Comparison of ENCODE assay signal across 23 mouse cellular contexts in genomic region chr16:91095022-91095421, GRCm38 (mm10). TPM values are rescaled to one million over a fixed set of nuclear protein-coding genes. Genes with fewer than 3 reads are reported as not detected.
DNase-seq lines count a peak whose midpoint lies in the region; ATAC-seq and TF ChIP-seq lines count a peak whose summit lies in the region.
"Had no signal": no experiment of that assay in that cellular context is flagged by ENCODE, and none has a peak within 500 bp of the region (broad histone marks: within the 10 kb centered on the region; RNA-seq: fewer than 3 reads in every experiment).

Gene 4932438H23Rik, minus strand, starts transcription at chr16:91095122.

- no peaks in the 10 kb centered on the region for H3K9me3 ChIP-seq in liver, postnatal 0 days (ENCODE audit: low read length)
- no peaks in the 10 kb centered on the region for H3K9me3 ChIP-seq in CH12.LX (replicated peaks; ENCODE audit: low read length)
- H3K9me3 ChIP-seq: G1E had no signal

- DNase-seq in liver (peak; percentile 0), CH12.LX (ENCODE audit: extremely low read depth) (no peak)
- DNase-seq in liver, postnatal 0 days = no peak
- no peak for DNase-seq in testis, postnatal 10 days (ENCODE audit: low spot score)
- no peak for DNase-seq in gonadal fat pad, adult 2 months (ENCODE audit: low read depth)
- no peak for DNase-seq in left cerebral cortex, postnatal 4 days
- no peak for DNase-seq in cerebellum, postnatal 36 days
- DNase-seq: adrenal gland, adult 2 months; adrenal gland, adult 8-10 months; adrenal gland, postnatal 10 days; adrenal gland, postnatal 14 days; adrenal gland, postnatal 25 days; adrenal gland, postnatal 36 days; B cell, adult 2 months; cerebellum, adult 11 months; cerebellum, adult 11-12 months; cerebellum, adult 18-20 months had no signal

- ATAC-seq in liver, postnatal 0 days = no peak
- ATAC-seq: activated CD4-positive, CD25-positive, alpha-beta regulatory T cell, adult 4 months; CD4-positive, CD25-positive, alpha-beta regulatory T cell, adult 4 months; Patski had no signal

- no peak within 1 kb of the TSS for H3K9ac ChIP-seq in liver, postnatal 0 days (replicated peaks)
- no peak within 1 kb of the TSS for H3K9ac ChIP-seq in CH12.LX (ENCODE audit: insufficient read depth, low read depth)

- no peaks in the 10 kb centered on the region for H3K4me1 ChIP-seq in liver, postnatal 0 days (ENCODE audit: insufficient read depth)
- peaks cover 8% of the 10 kb centered on the region for H3K4me1 ChIP-seq in testis, adult 2 months (ENCODE audit: control insufficient read depth, insufficient read depth, low read length)
- H3K4me1 ChIP-seq in CH12.LX (ENCODE audit: control insufficient read depth in 1 of 2, insufficient read depth in 2 of 2) = no peaks in the 10 kb centered on the region

- no peaks in the 10 kb centered on the region; the same call in 1 of the 2 replicates for H3K27me3 ChIP-seq in liver, postnatal 0 days (ENCODE audit: insufficient read depth, low read length)
- no peaks in the 10 kb centered on the region for H3K27me3 ChIP-seq in testis, adult 2 months (ENCODE audit: control insufficient read depth, insufficient read depth, low read length)
- peaks cover 52% of the 10 kb centered on the region for H3K27me3 ChIP-seq in CH12.LX (replicated peaks)

- intact Hi-C loops in left cerebral cortex, postnatal 4 days (cut with DNase I) = no loop called here

- H3K4me3 ChIP-seq in liver, postnatal 0 days (ENCODE audit: low read depth, low read length) = no peak within 1 kb of the TSS
- H3K4me3 ChIP-seq in testis, adult 2 months (ENCODE audit: control insufficient read depth, low read depth, low read length) = no peak within 1 kb of the TSS
- no peak within 1 kb of the TSS for H3K4me3 ChIP-seq in CH12.LX (replicated peaks in 1 of 3; ENCODE audit: low read depth in 2 of 3, low read length in 2 of 3, poor library complexity in 1 of 3)

- TF ChIP-seq EP300 in liver, postnatal 0 days (IDR thresholded peaks at IDR 0.05; ENCODE audit: low read depth) = no peak
- no peak for TF ChIP-seq EP300 in CH12.LX (IDR thresholded peaks at IDR 0.05; ENCODE audit: low read length)

- in situ Hi-C loops in CH12.LX (cut with MboI; ENCODE audit: low pct_ligation_motif_present, low pct_unique_long_range_greater_than_20kb, low sequenced_read_pairs) = no loop called here

- no peak for TF ChIP-seq RAD21 in CH12.LX (IDR thresholded peaks at IDR 0.05; ENCODE audit: low read depth, low read length)

- no peaks in the 10 kb centered on the region for H3K36me3 ChIP-seq in liver, postnatal 0 days (replicated peaks; ENCODE audit: insufficient read depth, low read length)
- no peaks in the 10 kb centered on the region for H3K36me3 ChIP-seq in testis, adult 2 months (ENCODE audit: control insufficient read depth, insufficient read depth, low read length)
- no peaks in the 10 kb centered on the region for H3K36me3 ChIP-seq in CH12.LX (replicated peaks in 1 of 2; ENCODE audit: control insufficient read depth in 1 of 2, insufficient read depth in 1 of 2, low read length in 1 of 2)
- H3K36me3 ChIP-seq: G1E had no signal

- H3K27ac ChIP-seq in liver, postnatal 0 days (ENCODE audit: low read depth) = no peak within 1 kb of the TSS
- H3K27ac ChIP-seq in testis, adult 2 months (ENCODE audit: control insufficient read depth, insufficient read depth, low read depth, low read length) = no peak within 1 kb of the TSS
- no peak within 1 kb of the TSS for H3K27ac ChIP-seq in CH12.LX (ENCODE audit: insufficient read depth, low read depth)

- 78% methylated on average over 8 of the region's 8 CpGs for WGBS in liver, postnatal 0 days (ENCODE audit: insufficient replicate concordance)

- no peak within 1 kb of the TSS for H3K4me2 ChIP-seq in liver, postnatal 0 days (ENCODE audit: low read depth, low read length)
- peak within 1 kb of the TSS; percentile 23; the same call in 1 of the 2 replicates for H3K4me2 ChIP-seq in CH12.LX (ENCODE audit: insufficient read depth, low read depth, poor library complexity, severe bottlenecking)

- TF ChIP-seq CTCF in liver, postnatal 0 days (IDR thresholded peaks at IDR 0.05; ENCODE audit: low read depth) = no peak
- no peak for TF ChIP-seq CTCF in testis, adult 2 months (IDR thresholded peaks at IDR 0.05; ENCODE audit: control insufficient read depth, insufficient read depth, insufficient replicate concordance, low read depth, low read length)
- TF ChIP-seq CTCF in CH12.LX (conservative IDR thresholded peaks at IDR 0.05 in 1 of 2, IDR thresholded peaks at IDR 0.05 in 1 of 2; ENCODE audit: low read depth in 2 of 2, low read length in 2 of 2) = no peak

- no peaks in the 10 kb centered on the region for H3K79me2 ChIP-seq in CH12.LX (replicated peaks; ENCODE audit: control insufficient read depth, extremely low read depth, insufficient read depth, poor library complexity, severe bottlenecking)

- dilution Hi-C loops in CH12.LX (cut with MboI; ENCODE audit: extremely low pct_ligation_motif_present, extremely low pct_unique_long_range_greater_than_20kb, low sequenced_read_pairs) = no loop called here

- no peak for TF ChIP-seq POLR2A in testis, adult 2 months (IDR thresholded peaks at IDR 0.05; ENCODE audit: control insufficient read depth, low read depth, low read length)
- TF ChIP-seq POLR2A in CH12.LX (IDR thresholded peaks at IDR 0.05; ENCODE audit: low read depth, low read length) = no peak

TF ChIP-seq in CH12.LX, 34 proteins besides CTCF, POLR2A, EP300 and RAD21:
- TF ChIP-seq MAFK (IDR thresholded peaks at IDR 0.05; ENCODE audit: insufficient replicate concordance, low read length) (no peak), NRF1 (IDR thresholded peaks at IDR 0.05; ENCODE audit: low read depth, low read length) (no peak), ZKSCAN1 (IDR thresholded peaks at IDR 0.05; ENCODE audit: borderline replicate concordance, low read depth, low read length) (no peak), MAX (IDR thresholded peaks at IDR 0.05; ENCODE audit: low read length) (no peak), JUND (conservative IDR thresholded peaks at IDR 0.05; ENCODE audit: low read depth, low read length) (no peak)

RNA-seq across cellular contexts. Expression of gene 4932438H23Rik, which starts in this region (rescaled TPM):
- polyA plus RNA-seq in liver, postnatal 0 days (2015; fragmentation: Nextera tagmentation; extraction: Ambion mirVana) = 0.05 TPM in 1 of 2 replicates, not detected in the other
- 37.7 and 38.8 TPM in 2 replicates for polyA plus RNA-seq in testis, adult 2 months (2012; rRNA removed)
- total RNA-seq in CH12.LX (2012; rRNA removed) = not detected in 2 replicates
- not detected in 2 replicates for total RNA-seq in CH12.LX (2014; rRNA removed)
- polyA plus RNA-seq in CH12.LX (2012; ENCODE audit: insufficient read length, low read depth) = not detected in 2 replicates
- polyA plus RNA-seq in gonadal fat pad, adult 2 months (2012; rRNA removed) = 16.0 and 17.1 TPM in 2 replicates
- under 1 TPM; 0.40 to 0.44 TPM for total RNA-seq in left cerebral cortex, postnatal 4 days (2021)
- total RNA-seq: adrenal gland, postnatal 14 days; adrenal gland, postnatal 25 days; adrenal gland, postnatal 36 days; MEL had no signal
- polyA plus RNA-seq: adrenal gland, adult 2 months; Patski had no signal

Comparison
In these comparisons a context has a peak if more than half of its experiments do, and no peak if none do; other contexts are left out.
1. RNA of gene 4932438H23Rik (polyA plus RNA-seq): 37.7 to 38.8 TPM in testis, adult 2 months and 16.0 to 17.1 TPM in gonadal fat pad, adult 2 months; 0.05 TPM in liver, postnatal 0 days and not detected in CH12.LX; every median in the first group is over 10 times any median in the second.